Mouse (Mus musculus) heart, embryonic 10.5 days (tissue): ENCODE data around the gene Sema4g. TPM values are rescaled to one million over a fixed set of nuclear protein-coding genes. Genes with fewer than 3 reads are reported as not detected.

Experiments
- DNase-seq: peaks from one replicate; pipeline ENCODE4 v3.0.0-alpha.2; 2017; ENCODE audit warnings: low spot score
- H3K27ac ChIP-seq: fragments of 300-500 bp; sonication (generic); 2 replicates; pipeline ENCODE4 v1.5.1; 2016; ENCODE audit warnings: mild to moderate bottlenecking
- H3K27me3 ChIP-seq: fragments of 300-500 bp; sonication (generic); 2 replicates; pipeline ENCODE4 v1.6.1; 2016; ENCODE audit warnings: mild to moderate bottlenecking; ENCODE audit not compliant: poor library complexity, insufficient read depth, severe bottlenecking
- H3K36me3 ChIP-seq: fragments of 300-500 bp; sonication (generic); 2 replicates; pipeline ENCODE4 v1.6.1; 2016; ENCODE audit warnings: mild to moderate bottlenecking, moderate library complexity
- H3K4me1 ChIP-seq: fragments of 300-500 bp; sonication (generic); 2 replicates; pipeline ENCODE4 v1.6.1; 2016; ENCODE audit warnings: mild to moderate bottlenecking
- H3K4me3 ChIP-seq: fragments of 300-500 bp; sonication (generic); 2 replicates; pipeline ENCODE4 v1.5.1; 2016; ENCODE audit warnings: mild to moderate bottlenecking, moderate library complexity
- H3K9me3 ChIP-seq: fragments of 300-500 bp; sonication (generic); 2 replicates; pipeline ENCODE4 v1.6.1; 2016; ENCODE audit warnings: mild to moderate bottlenecking, moderate library complexity
- WGBS: fragments of 180-500 bp; shearing (Covaris S2); methylation state at CpG from one replicate; pipeline ENCODE4 v1.1.7; 2016; 5-methylcytosine and 5-hydroxymethylcytosine counted together
- polyA plus RNA-seq: library from polyadenylated mRNA; unstranded; fragments of >200 nt; fragmentation: Nextera tagmentation; extraction: Ambion mirVana; gene quantifications from 2 replicates; pipeline ENCODE4 v1.2.1, GENCODE M21; 2016

The Sema4g gene
- polyA plus RNA-seq, 1 experiment from 2014 or later, result 3.4 TPM

- Histone ChIP-seq H3K9me3 (no peaks in the 10 kb centered on the region), H3K27me3 (peaks cover 39% of the 10 kb centered on the region), H3K4me1 (peaks cover 39% of the 10 kb centered on the region), H3K36me3 (peaks cover 18% of the 10 kb centered on the region), H3K4me3 (peak overlapping the region; percentile 66), H3K27ac (peak overlapping the region; percentile 87)
- 38% methylated on average over 11 of the region's 11 CpGs for WGBS
- peak; percentile 88 for DNase-seq
Observed at GRCm38 (mm10) chr19:45047935-45048643, 59.2 kb downstream of the Sema4g start.

GRCm38 (mm10) chr19:45048644-45049365 is 59.9 kb downstream of the Sema4g start:
- H3K4me1 ChIP-seq, result peaks cover 39% of the 10 kb centered on the region
- peak overlapping the region; percentile 66 for H3K4me3 ChIP-seq
- peaks cover 31% of the 10 kb centered on the region for H3K27me3 ChIP-seq
- no peaks in the 10 kb centered on the region for H3K9me3 ChIP-seq
- WGBS, result 73% methylated on average over 12 of the region's 12 CpGs
- DNase-seq, result no peak
- H3K27ac ChIP-seq, result peak overlapping the region; percentile 87; the same call in 1 of the 2 replicates
- peaks cover 23% of the 10 kb centered on the region for H3K36me3 ChIP-seq

GRCm38 (mm10) chr19:45049523-45049922 is 60.6 kb downstream of the Sema4g start:
- peaks cover 27% of the 10 kb centered on the region for H3K27me3 ChIP-seq
- peaks cover 39% of the 10 kb centered on the region for H3K4me1 ChIP-seq
- no peak for DNase-seq
- no peak overlapping the region for H3K4me3 ChIP-seq
- WGBS, result 72% methylated on average over 9 of the region's 9 CpGs
- peaks cover 25% of the 10 kb centered on the region for H3K36me3 ChIP-seq
- no peak overlapping the region for H3K27ac ChIP-seq
- H3K9me3 ChIP-seq, result no peaks in the 10 kb centered on the region

Other genes with a start within 250 kb of the Sema4g start
- 0.20 TPM in 1 of 2 replicates, not detected in the other for gene Pax2, start 233.1 kb upstream of the Sema4g start, polyA plus RNA-seq
- gene Slf2, start 58.0 kb upstream of the Sema4g start, polyA plus RNA-seq, result 56.6 and 60.6 TPM in 2 replicates
- 24.4 and 27.0 TPM in 2 replicates for gene Twnk, start 16.6 kb downstream of the Sema4g start, polyA plus RNA-seq
- gene Mrpl43, start 17.3 kb downstream of the Sema4g start, polyA plus RNA-seq, result 63.8 and 66.3 TPM in 2 replicates
- 47.5 and 61.4 TPM in 2 replicates for gene Lzts2, start 25.3 kb downstream of the Sema4g start, polyA plus RNA-seq
- 0.34 and 0.55 TPM in 2 replicates for gene Pdzd7, start 56.6 kb downstream of the Sema4g start, polyA plus RNA-seq
- gene Sfxn3, start 58.4 kb downstream of the Sema4g start, polyA plus RNA-seq, result 11.8 and 13.4 TPM in 2 replicates
- gene Kazald1, start 86.1 kb downstream of the Sema4g start, polyA plus RNA-seq, result 3.3 and 6.3 TPM in 2 replicates
- 1.0 and 4.1 TPM in 2 replicates for gene Tlx1, start 161.6 kb downstream of the Sema4g start, polyA plus RNA-seq
- gene Lbx1, start 246.7 kb downstream of the Sema4g start, polyA plus RNA-seq, result 0.20 and 1.0 TPM in 2 replicates